Mouse (Mus musculus) kidney, postnatal 0 days (tissue): ENCODE results near the gene Ftsj1. TPM values are rescaled to one million over a fixed set of nuclear protein-coding genes. Genes with fewer than 3 reads are reported as not detected.

ENCODE experiments used
- ATAC-seq: fragments of 200-750 bp; cut with Nextera tagmentation; replicated peaks from 2 replicates; pipeline ENCODE4 v1.8.0; 2017; ENCODE audit warnings: low read depth, moderate number of reproducible peaks, moderate TSS enrichment, moderate library complexity; ENCODE audit not compliant: low FRiP score
- DNase-seq: peaks from one replicate; pipeline ENCODE4 v3.0.0-alpha.2; 2016; ENCODE audit warnings: low spot score
- H3K27ac ChIP-seq: fragments of 300-500 bp; sonication (generic); 2 replicates; pipeline ENCODE4 v1.5.1; 2014; ENCODE audit warnings: mild to moderate bottlenecking
- H3K27me3 ChIP-seq: fragments of 300-500 bp; sonication (generic); 2 replicates; pipeline ENCODE4 v1.6.1; 2014; ENCODE audit warnings: low read length, mixed read lengths; ENCODE audit not compliant: insufficient read depth
- H3K36me3 ChIP-seq: fragments of 300-500 bp; sonication (generic); 2 replicates; pipeline ENCODE4 v1.6.1; 2014; ENCODE audit warnings: low read length, mixed read lengths; ENCODE audit not compliant: insufficient read depth
- H3K4me1 ChIP-seq: fragments of 300-500 bp; sonication (generic); replicated peaks from 2 replicates; pipeline ENCODE4 v1.6.1; 2014; ENCODE audit warnings: antibody characterized with exemption, low read length, mixed read lengths; ENCODE audit not compliant: insufficient read depth
- H3K4me2 ChIP-seq: fragments of 300-500 bp; sonication (generic); 2 replicates; pipeline ENCODE4 v1.6.1; 2014; ENCODE audit warnings: mild to moderate bottlenecking, low read length, moderate library complexity, mixed read lengths
- H3K4me3 ChIP-seq: fragments of 300-500 bp; sonication (generic); replicated peaks from 2 replicates; pipeline ENCODE4 v1.5.1; 2014; ENCODE audit warnings: low read depth, low read length
- H3K9ac ChIP-seq: fragments of 300-500 bp; sonication (generic); 2 replicates; pipeline ENCODE4 v1.6.1; 2014; ENCODE audit warnings: low read depth, low read length
- H3K9me3 ChIP-seq: fragments of 300-500 bp; sonication (generic); replicated peaks from 2 replicates; pipeline ENCODE4 v1.6.1; 2016; ENCODE audit warnings: low read length, inconsistent platforms, mixed read lengths
- CTCF ChIP-seq: IDR thresholded peaks from 2 replicates; pipeline ENCODE4 v1.5.1; 2016; ENCODE audit warnings: antibody characterized with exemption, low read depth, mild to moderate bottlenecking, moderate library complexity
- WGBS: fragments of 180-500 bp; shearing (Covaris S2); extraction: QIAGEN DNeasy Blood & Tissue Kit; methylation state at CpG from one replicate; pipeline ENCODE4 v1.1.7; 2014; 5-methylcytosine and 5-hydroxymethylcytosine counted together
- polyA plus RNA-seq: library from polyadenylated mRNA; unstranded; fragments of >200 nt; fragmentation: Nextera tagmentation; extraction: Ambion mirVana; gene quantifications from 2 replicates; pipeline ENCODE4 v1.2.1, GENCODE M21; 2015

The Ftsj1 gene
- polyA plus RNA-seq, 1 experiment from 2014 or later: 29.2 TPM

DNA sequence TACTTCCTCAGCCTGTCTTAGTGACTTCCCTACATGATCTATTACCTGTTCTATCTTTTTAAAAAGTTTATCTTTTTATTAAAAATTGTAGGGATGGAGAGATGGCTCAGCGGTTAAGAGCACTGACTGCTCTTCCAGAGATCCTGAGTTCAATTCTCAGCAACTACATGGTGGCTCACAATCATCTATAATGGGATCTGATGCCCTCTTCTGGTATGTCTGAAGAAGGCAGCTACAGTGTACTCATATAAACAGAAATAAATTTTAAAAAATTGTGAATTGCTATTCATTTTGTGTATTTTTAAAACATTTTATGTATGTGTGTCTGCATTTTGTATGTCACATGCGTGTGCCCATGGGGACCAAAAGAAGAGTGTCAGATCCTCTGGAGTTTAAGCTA, 4.5 kb downstream of the Ftsj1 start:
- no peaks in the 10 kb centered on the region for H3K9me3 ChIP-seq
- WGBS: 80% methylated on average over 2 of the region's 2 CpGs
- peak; percentile 50 for TF ChIP-seq CTCF
- no peak overlapping the region for H3K27ac ChIP-seq
- H3K9ac ChIP-seq: no peak overlapping the region
- no peak for ATAC-seq
- no peak overlapping the region for H3K4me2 ChIP-seq
- DNase-seq: no peak
- H3K36me3 ChIP-seq: no peaks in the 10 kb centered on the region
- no peaks in the 10 kb centered on the region for H3K4me1 ChIP-seq
- no peaks in the 10 kb centered on the region for H3K27me3 ChIP-seq
- no peak overlapping the region for H3K4me3 ChIP-seq

DNA sequence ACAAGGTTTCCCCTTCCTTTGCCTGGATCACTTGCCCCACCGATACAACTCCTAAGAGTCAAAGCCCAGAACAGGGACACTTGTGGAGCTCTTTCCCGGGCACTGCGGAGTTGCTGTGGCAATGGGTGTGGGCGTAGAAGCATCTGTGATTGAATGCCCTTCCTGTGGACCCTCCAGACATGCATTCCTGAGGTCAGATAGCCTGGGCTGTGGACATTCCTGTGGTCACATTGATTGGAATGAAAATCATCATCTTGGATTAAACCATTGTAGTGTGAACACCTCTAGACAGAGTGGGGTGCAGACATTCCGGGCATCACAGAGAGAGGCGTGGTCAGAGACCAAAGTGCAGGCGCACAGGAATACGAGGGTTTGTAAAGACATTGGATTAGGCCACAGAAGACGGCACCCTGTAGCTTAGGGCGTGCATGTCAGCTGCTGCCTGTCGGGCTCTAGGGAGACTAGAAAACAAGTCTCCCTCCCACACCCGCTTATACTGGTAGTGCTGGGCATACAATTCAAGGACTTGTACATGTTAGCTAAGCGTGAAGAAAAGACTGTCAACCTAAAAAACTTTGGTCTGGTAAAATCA, 13.3 kb downstream of the Ftsj1 start:
- H3K27me3 ChIP-seq: no peaks in the 10 kb centered on the region
- H3K27ac ChIP-seq: no peak overlapping the region
- ATAC-seq (no peak), DNase-seq (no peak)
- 0 out of 2 replicates have a peak, but pooled peaks cover 2% of the 10 kb centered on the region for H3K36me3 ChIP-seq
- WGBS: 80% methylated on average over 13 of the region's 13 CpGs
- H3K4me3 ChIP-seq: no peak overlapping the region
- H3K4me2 ChIP-seq: no peak overlapping the region
- TF ChIP-seq CTCF: no peak
- H3K9ac ChIP-seq: no peak overlapping the region
- no peaks in the 10 kb centered on the region for H3K9me3 ChIP-seq
- no peaks in the 10 kb centered on the region for H3K4me1 ChIP-seq

DNA sequence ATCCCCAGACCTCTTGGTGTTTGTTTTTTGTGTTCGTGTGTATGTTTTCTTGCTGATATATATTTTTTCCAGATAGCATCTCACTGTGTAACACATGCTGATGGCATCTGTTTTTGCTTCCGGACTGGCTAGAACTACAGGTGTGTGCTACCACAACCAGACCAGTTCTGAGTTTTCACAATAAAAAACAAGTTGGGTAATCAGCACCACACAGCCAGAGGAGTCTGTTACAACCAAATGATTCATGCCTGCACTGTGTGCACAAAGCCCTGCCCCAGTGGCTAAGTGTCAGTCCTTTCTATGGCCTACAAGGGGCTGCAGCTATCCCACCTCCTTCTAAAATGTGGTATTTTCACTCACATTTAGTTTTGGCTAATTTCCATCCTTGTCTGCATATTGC, 15.5 kb downstream of the Ftsj1 start:
- H3K4me2 ChIP-seq: no peak overlapping the region
- ATAC-seq: no peak
- no peak overlapping the region for H3K9ac ChIP-seq
- H3K27me3 ChIP-seq: no peaks in the 10 kb centered on the region
- no peak overlapping the region for H3K27ac ChIP-seq
- no peak for TF ChIP-seq CTCF
- H3K4me3 ChIP-seq: no peak overlapping the region
- no peaks in the 10 kb centered on the region for H3K9me3 ChIP-seq
- WGBS: 67% methylated on average over 2 of the region's 2 CpGs
- H3K36me3 ChIP-seq: 0 out of 2 replicates have a peak, but pooled peaks cover 2% of the 10 kb centered on the region
- H3K4me1 ChIP-seq: no peaks in the 10 kb centered on the region
- DNase-seq: no peak

DNA sequence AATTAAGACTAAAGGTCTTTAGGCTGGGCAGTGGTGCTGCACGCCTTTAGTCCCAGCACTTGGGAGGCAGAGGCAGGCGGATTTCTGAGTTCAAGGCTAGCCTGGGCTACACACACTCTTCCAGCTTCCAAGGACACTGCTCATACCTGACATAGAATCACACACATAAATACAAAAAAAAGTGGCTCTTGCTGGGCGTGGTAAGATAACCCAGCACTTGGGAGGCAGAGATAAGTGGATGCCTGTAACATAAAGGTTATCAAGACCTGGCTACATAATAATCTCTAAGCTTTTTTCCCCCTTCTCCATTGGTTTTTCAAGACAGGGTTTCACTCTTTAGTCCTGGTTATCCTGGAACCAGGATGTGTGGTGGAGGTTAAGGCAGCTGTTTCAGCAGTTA, 18.6 kb downstream of the Ftsj1 start:
- Histone ChIP-seq H3K27me3 (no peaks in the 10 kb centered on the region), H3K36me3 (no peaks in the 10 kb centered on the region), H3K4me3 (no peak overlapping the region), H3K4me2 (no peak overlapping the region), H3K9ac (no peak overlapping the region), H3K27ac (no peak overlapping the region), H3K9me3 (no peaks in the 10 kb centered on the region), H3K4me1 (no peaks in the 10 kb centered on the region)
- TF ChIP-seq CTCF: no peak
- 74% methylated on average over 3 of the region's 3 CpGs for WGBS
- no peak for ATAC-seq
- no peak for DNase-seq

DNA sequence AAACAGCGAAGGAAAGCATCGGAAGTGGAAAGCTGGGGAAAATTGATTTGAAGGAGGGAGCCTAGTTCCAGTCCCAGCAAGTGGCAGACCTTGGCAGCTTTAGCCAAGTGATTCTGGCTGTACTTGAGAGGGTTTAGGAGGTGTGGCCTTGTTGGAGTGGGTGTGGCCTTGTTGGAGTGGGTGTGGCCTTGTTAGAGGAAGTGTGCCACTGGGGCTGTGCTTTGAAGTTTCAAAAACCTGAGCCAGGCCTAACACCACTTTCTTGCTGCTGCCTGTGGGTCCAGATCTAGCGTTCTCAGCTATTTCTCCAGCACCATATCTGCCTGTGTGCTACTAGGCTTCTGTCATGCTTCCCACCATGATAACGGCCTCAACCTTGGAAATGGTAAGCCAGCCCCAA, 21.9 kb downstream of the Ftsj1 start:
- WGBS: 78% methylated on average over 4 of the region's 4 CpGs
- no peaks in the 10 kb centered on the region for H3K36me3 ChIP-seq
- no peak for TF ChIP-seq CTCF
- no peaks in the 10 kb centered on the region for H3K4me1 ChIP-seq
- H3K27me3 ChIP-seq: no peaks in the 10 kb centered on the region
- no peak overlapping the region for H3K27ac ChIP-seq
- ATAC-seq: no peak
- no peak overlapping the region for H3K4me3 ChIP-seq
- no peaks in the 10 kb centered on the region for H3K9me3 ChIP-seq
- H3K9ac ChIP-seq: no peak overlapping the region
- DNase-seq: no peak
- H3K4me2 ChIP-seq: no peak overlapping the region

DNA sequence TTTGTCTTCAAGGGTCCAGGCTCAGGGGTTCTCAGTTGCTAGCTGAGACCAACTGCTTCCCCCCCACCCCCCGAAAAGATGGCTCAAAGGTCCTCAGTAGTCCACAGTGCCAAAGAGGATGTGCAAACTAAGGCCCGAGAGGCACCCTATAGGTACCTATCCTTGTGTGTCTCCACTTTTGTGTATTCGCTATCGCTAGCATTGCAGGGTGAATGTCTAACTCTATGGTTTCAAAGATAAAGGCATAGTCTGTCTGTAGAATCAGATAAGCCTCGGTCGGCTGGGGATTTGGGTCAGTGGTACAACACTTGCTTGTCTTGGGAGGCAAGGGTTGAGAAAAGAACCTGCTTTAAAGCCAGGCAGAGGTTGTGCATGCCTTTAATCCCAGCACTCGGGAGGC, 28.7 kb downstream of the Ftsj1 start:
- 91% methylated on average over 7 of the region's 7 CpGs for WGBS
- H3K4me1 ChIP-seq: no peaks in the 10 kb centered on the region

More for the DNA sequence above, 28.7 kb downstream of the Ftsj1 start:
- Histone ChIP-seq H3K9me3 (no peaks in the 10 kb centered on the region), H3K36me3 (no peaks in the 10 kb centered on the region), H3K27me3 (no peaks in the 10 kb centered on the region), H3K4me3 (no peak overlapping the region), H3K4me2 (no peak overlapping the region), H3K27ac (no peak overlapping the region), H3K9ac (no peak overlapping the region)
- ATAC-seq (no peak), DNase-seq (no peak)
- no peak for TF ChIP-seq CTCF
